12 mouse cellular contexts compared by ENCODE assay signal in genomic region chr4:48546568-48547496, GRCm38 (mm10). TPM values are rescaled to one million over a fixed set of nuclear protein-coding genes. Genes with fewer than 3 reads are reported as not detected.
DNase-seq lines count a peak whose midpoint lies in the region; ATAC-seq and TF ChIP-seq lines count a peak whose summit lies in the region.
"Had no signal": no experiment of that assay in that cellular context is flagged by ENCODE, and none has a peak within 500 bp of the region (broad histone marks: within the 10 kb centered on the region; RNA-seq: fewer than 3 reads in every experiment).

No protein-coding gene starts in this region.

- peak; percentile 64 for DNase-seq in heart, adult 11 months
- DNase-seq in heart, adult 18-20 months = no peak
- no peak for DNase-seq in midbrain, postnatal 0 days (ENCODE audit: low spot score)
- no peak for DNase-seq in right cerebral cortex, adult 18-20 months
- DNase-seq in lung, postnatal 25 days (ENCODE audit: low spot score) = no peak
- DNase-seq in layer of hippocampus, adult 9-10 months (ENCODE audit: low spot score) = no peak
- DNase-seq: kidney, postnatal 36 days; lung, postnatal 36 days had no signal

- no peak for ATAC-seq in embryonic facial prominence, embryonic 12.5 days (ENCODE audit: insufficient number of reproducible peaks, insufficient read depth, low FRiP score, low TSS enrichment)
- ATAC-seq in hindbrain, embryonic 13.5 days (ENCODE audit: low FRiP score) = peak; percentile 60; the same call in 1 of the 2 replicates
- ATAC-seq in midbrain, postnatal 0 days (ENCODE audit: low FRiP score) = peak; percentile 56; the same call in 1 of the 2 replicates

- H3K4me3 ChIP-seq in embryonic facial prominence, embryonic 12.5 days = no peak overlapping the region
- no peak overlapping the region for H3K4me3 ChIP-seq in hindbrain, embryonic 13.5 days
- no peak overlapping the region for H3K4me3 ChIP-seq in midbrain, postnatal 0 days (ENCODE audit: low read depth, low read length)

- no peaks in the 10 kb centered on the region for H3K9me3 ChIP-seq in embryonic facial prominence, embryonic 12.5 days
- H3K9me3 ChIP-seq in hindbrain, embryonic 13.5 days = no peaks in the 10 kb centered on the region
- no peaks in the 10 kb centered on the region for H3K9me3 ChIP-seq in midbrain, postnatal 0 days (ENCODE audit: low read length)

- H3K4me1 ChIP-seq in embryonic facial prominence, embryonic 12.5 days = peaks cover 68% of the 10 kb centered on the region
- peaks cover 80% of the 10 kb centered on the region for H3K4me1 ChIP-seq in hindbrain, embryonic 13.5 days (replicated peaks)
- H3K4me1 ChIP-seq in midbrain, postnatal 0 days (ENCODE audit: insufficient read depth, low read length) = peaks cover 16% of the 10 kb centered on the region; the same call in 1 of the 2 replicates

- TF ChIP-seq CTCF in midbrain, postnatal 0 days (IDR thresholded peaks at IDR 0.05) = no peak

- H3K36me3 ChIP-seq in embryonic facial prominence, embryonic 12.5 days = no peaks in the 10 kb centered on the region
- no peaks in the 10 kb centered on the region for H3K36me3 ChIP-seq in hindbrain, embryonic 13.5 days
- H3K36me3 ChIP-seq in midbrain, postnatal 0 days (ENCODE audit: insufficient read depth, low read length) = no peaks in the 10 kb centered on the region

- H3K27me3 ChIP-seq in embryonic facial prominence, embryonic 12.5 days = no peaks in the 10 kb centered on the region
- no peaks in the 10 kb centered on the region for H3K27me3 ChIP-seq in hindbrain, embryonic 13.5 days
- no peaks in the 10 kb centered on the region for H3K27me3 ChIP-seq in midbrain, postnatal 0 days (ENCODE audit: insufficient read depth, low read length)

- peak overlapping the region; percentile 33; the same call in 1 of the 2 replicates for H3K27ac ChIP-seq in embryonic facial prominence, embryonic 12.5 days
- H3K27ac ChIP-seq in hindbrain, embryonic 13.5 days = peak overlapping the region; percentile 79
- no peak overlapping the region for H3K27ac ChIP-seq in midbrain, postnatal 0 days (ENCODE audit: low read depth, low read length)

- H3K4me2 ChIP-seq in embryonic facial prominence, embryonic 12.5 days (replicated peaks) = no peak overlapping the region
- peak overlapping the region; percentile 4; the same call in 1 of the 2 replicates for H3K4me2 ChIP-seq in hindbrain, embryonic 13.5 days
- no peak overlapping the region for H3K4me2 ChIP-seq in midbrain, postnatal 0 days (ENCODE audit: low read depth, low read length, poor library complexity, severe bottlenecking)

- 46% methylated on average over 9 of the region's 9 CpGs for WGBS in embryonic facial prominence, embryonic 12.5 days
- 17% methylated on average over 9 of the region's 9 CpGs for WGBS in hindbrain, embryonic 13.5 days
- WGBS in midbrain, postnatal 0 days = 29% methylated on average over 9 of the region's 9 CpGs

- H3K9ac ChIP-seq in embryonic facial prominence, embryonic 12.5 days = no peak overlapping the region
- peak overlapping the region; percentile 66 for H3K9ac ChIP-seq in hindbrain, embryonic 13.5 days
- no peak overlapping the region for H3K9ac ChIP-seq in midbrain, postnatal 0 days (replicated peaks; ENCODE audit: low read length, poor library complexity, severe bottlenecking)

RNA-seq across cellular contexts. Expression of gene Msantd3, which starts 7.1 kb away (rescaled TPM):
- 10 to 100 TPM; 18.2 to 19.6 TPM for total RNA-seq in heart, adult 18-20 months (2021)
- 42.7 and 46.9 TPM in 2 replicates for polyA plus RNA-seq in embryonic facial prominence, embryonic 12.5 days (2016; fragmentation: Nextera tagmentation; extraction: Ambion mirVana)
- 33.4 and 39.0 TPM in 2 replicates for polyA plus RNA-seq in hindbrain, embryonic 13.5 days (2015; fragmentation: Nextera tagmentation; extraction: Ambion mirVana)
- total RNA-seq in midbrain, postnatal 0 days (2014; rRNA removed) = 30.3 and 36.4 TPM in 2 replicates
- polyA plus RNA-seq in midbrain, postnatal 0 days (2015; fragmentation: Nextera tagmentation; extraction: Ambion mirVana) = 26.0 and 27.0 TPM in 2 replicates
- total RNA-seq: MEL had no signal

RNA-seq across cellular contexts. Expression of gene Tmeff1, which starts 38.1 kb away (rescaled TPM):
- 10 to 100 TPM; 10.7 TPM for total RNA-seq in heart, adult 18-20 months (2021)
- 124 and 130 TPM in 2 replicates for polyA plus RNA-seq in embryonic facial prominence, embryonic 12.5 days (2016; fragmentation: Nextera tagmentation; extraction: Ambion mirVana)
- 247 and 272 TPM in 2 replicates for polyA plus RNA-seq in hindbrain, embryonic 13.5 days (2015; fragmentation: Nextera tagmentation; extraction: Ambion mirVana)
- 320 and 385 TPM in 2 replicates for total RNA-seq in midbrain, postnatal 0 days (2014; rRNA removed)
- polyA plus RNA-seq in midbrain, postnatal 0 days (2015; fragmentation: Nextera tagmentation; extraction: Ambion mirVana) = 217 and 228 TPM in 2 replicates
- total RNA-seq: common myeloid progenitor, adult 5-6 weeks; MEL had no signal
